Mouse (Mus musculus) left cerebral cortex, postnatal 14 days (tissue): ENCODE data around the gene Lrfn2. TPM values are rescaled to one million over a fixed set of nuclear protein-coding genes. Genes with fewer than 3 reads are reported as not detected.

Source experiments
- DNase-seq, 2 experiments: peaks; one replicate each; pipeline ENCODE4 v3.0.0; 2021 to 2022; ENCODE audit warnings: low spot score in 2 of 2, mixed read lengths in 1 of 2
- intact Hi-C: fragments of 180-260 bp; cut with DNase I; formaldehyde crosslinking; loops from one replicate; pipeline ENCODE4 v1.15.1; 2025
- total RNA-seq, 2 experiments: library from RNA; stranded (reverse); gene quantifications; 2 replicates each; pipeline ENCODE4 v1.2.3; 2021

Gene Lrfn2
- total RNA-seq, 2 experiments from 2014 or later: 37.6 to 39.4 TPM

DNA sequence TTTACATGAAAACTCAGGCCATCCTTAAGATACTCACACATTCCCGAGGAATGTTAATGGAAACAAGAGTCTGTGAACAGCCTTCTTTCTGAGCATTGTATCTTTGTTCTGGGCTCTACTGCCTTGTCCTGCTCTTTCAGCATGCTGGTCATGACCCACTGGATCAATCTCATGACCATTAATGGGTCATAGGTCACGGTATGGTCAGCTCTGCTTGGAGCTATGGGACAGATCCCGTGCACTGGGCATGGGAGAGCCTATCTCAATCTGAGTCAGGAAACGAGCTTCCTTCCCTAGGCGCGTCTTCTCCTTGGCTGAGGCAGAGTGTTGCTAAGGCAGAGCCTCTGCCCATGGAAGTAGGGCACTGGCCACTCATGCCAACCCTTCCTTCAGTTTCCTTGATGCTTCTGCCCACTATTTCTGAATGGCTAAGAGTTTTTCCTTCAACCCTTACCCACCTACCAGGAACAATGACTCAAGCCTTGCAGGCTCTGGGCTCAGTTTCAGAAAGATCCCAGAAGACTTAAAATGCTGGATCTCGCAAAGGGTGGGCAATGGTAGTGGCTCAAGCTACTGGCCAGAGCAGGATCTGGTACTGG lies 24.0 kb downstream of the Lrfn2 start:
- DNase-seq: no peak
- intact Hi-C loops: no loop called here

DNA sequence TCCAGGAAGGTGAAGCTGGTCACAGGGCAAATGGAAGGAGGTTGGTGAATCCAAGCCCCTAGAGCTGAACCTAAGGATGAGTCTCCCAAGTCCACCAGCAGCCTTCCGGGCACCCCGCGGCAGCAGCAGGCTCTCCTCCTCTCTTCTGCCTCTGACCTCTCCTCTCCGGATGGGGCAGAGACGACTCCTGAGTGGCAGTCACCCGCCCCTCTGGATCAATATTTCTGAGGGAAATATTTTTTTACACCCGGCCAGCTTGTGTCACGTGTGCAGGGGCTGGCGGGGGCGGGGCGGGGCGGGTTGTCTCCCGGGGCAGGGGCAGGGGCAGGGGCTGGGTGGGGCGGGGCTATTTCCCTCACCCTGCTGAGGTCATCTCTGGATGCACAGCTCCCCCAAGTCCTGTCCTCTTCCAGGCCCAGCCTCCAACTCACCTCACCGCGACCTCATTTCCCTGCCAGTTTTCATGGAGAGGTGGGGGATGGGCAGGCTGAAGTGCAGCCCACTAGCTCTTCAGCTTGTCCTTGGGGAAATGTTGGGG lies 28.1 kb downstream of the Lrfn2 start:
- DNase-seq: no peak
- intact Hi-C loops: no loop called here

DNA sequence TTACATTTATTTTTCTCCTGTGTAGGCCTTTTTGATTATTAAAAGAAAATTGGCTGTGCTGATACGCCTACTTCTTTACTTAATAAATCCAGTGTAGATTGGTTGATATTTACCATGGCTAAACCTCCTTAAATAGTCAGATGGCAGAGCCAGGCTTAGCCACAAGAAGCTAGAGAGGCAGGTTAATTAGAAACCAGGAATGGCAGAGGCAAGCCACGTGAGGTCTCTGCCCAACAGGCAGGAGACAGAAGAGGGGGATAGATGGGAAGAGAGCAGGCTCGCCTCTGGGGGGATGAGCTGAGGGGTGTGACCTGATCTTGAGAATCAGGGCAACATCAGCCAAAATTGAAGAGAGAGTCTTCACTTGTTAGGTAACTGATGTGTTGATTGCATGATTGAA lies 30.5 kb downstream of the Lrfn2 start:
- DNase-seq: no peak
- intact Hi-C loops: no loop called here

DNA sequence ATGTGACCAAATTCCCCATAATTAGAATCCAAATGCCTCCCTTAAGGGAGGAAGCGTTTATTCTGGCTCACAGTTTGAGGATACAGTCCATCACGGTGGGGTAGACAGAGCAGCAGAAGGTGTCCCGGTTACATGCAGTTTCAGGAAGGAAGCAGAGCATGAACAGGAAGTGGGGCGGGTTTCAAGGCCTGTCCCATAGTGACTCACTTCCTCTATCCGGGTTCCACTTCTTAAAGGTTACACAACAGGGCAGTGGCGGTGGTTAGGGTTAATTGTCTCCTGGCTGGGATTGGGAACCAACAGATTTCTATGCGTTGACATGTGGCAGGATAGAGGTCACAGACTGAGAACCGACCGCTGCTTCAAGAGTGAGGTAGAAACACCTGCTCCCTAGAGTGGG lies 31.6 kb downstream of the Lrfn2 start:
- intact Hi-C loops: no loop called here
- no peak for DNase-seq

DNA sequence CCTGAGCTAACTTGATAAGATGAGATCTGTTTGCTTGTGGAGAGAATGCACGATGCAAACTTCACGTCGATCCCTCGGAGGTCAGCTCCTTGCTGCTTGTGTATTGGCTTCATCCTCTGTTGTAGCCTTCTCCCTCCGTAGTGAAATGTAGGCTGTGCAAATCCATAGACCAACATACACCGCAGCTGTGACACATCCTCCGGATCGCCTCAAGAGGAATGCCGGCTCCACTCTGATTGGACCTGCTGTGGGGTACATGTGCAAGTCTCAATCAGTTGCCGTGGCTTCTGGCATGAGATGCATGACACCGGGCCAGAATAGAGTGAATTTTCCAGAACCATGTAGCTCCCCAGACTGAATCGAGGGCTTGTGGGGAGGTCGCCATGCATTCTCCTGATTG lies 36.1 kb downstream of the Lrfn2 start:
- DNase-seq: peak; percentile 36 to 39
- intact Hi-C loops: no loop called here

DNA sequence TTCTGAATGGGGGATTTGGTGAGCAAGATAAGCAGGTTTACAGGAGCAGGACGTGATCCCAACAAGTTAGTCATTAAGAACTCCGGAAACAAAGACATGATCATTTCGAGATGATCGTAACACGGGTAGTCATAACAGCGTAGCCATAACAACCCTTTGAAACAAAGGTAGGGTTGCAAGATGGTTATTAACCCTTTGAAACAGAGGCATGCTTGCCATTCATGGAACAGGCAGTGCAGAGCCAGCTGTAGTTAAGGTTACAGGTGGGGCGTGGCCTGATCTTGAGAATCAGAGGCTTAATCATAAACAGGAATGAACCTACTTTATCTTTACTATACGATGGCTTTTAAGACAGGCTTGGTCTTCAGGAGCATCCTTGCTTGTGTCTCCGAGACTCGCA lies 39.1 kb downstream of the Lrfn2 start:
- no peak for DNase-seq
- intact Hi-C loops: no loop called here

DNA sequence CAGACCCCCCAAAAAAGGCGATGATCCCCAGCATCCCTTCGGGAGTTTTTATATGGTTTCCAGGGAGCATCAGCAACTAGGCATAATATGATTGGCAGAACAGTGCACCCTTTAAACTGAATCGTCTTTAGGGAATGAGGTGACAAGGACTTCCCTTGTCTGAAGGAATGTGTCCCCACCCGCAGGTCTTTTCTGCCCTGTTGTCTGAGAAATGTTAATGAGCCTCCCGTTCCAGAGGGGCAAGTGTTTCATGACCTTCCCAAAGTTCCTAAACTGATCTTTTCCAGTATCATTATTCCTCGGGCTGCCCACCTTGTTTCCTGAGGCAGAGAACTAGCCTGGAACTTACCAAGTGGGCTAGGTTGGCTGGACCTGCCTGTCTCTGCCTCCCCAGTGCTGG lies 40.7 kb downstream of the Lrfn2 start:
- no peak for DNase-seq
- intact Hi-C loops: no loop called here

DNA sequence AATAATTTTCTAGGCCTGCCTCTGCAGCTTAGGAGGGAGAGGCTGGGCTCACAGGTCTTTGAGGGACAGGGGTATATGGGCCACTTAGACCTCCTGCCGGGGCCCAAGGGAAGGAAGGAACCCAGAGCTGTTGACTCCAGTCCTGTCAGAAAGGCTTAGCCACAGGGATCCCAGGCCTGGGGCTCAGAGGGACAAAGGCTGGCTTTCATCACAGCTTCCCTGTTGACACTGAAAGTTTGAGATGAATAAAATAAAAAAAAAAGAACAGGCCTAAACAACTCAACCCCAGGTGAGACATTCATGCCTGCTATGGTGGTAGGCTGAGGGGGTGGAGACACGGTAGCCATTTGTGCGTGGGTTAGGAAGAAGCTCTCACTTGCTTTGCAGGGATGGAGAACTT lies 41.2 kb downstream of the Lrfn2 start:
- intact Hi-C loops: no loop called here
- no peak for DNase-seq

DNA sequence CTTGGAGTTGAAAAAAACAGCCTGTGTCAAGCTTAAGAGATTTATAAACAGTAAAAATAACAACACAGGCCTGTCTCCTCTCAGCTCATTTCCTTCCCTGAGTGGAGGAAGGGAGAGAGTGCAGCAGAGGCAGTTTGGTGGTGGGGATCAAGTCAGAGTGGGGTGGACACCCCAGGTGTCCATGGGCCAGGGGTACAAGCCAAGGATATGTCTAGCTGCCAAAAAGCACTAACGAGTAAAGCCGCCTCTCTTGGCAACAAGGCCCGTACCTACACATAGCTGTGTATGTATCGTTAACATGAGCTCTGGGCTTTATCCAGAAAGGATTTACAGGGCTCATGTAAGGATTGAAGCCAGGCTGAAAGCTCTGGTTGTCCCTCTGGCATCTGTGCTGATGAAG lies 42.9 kb downstream of the Lrfn2 start:
- DNase-seq: no peak
- intact Hi-C loops: no loop called here

DNA sequence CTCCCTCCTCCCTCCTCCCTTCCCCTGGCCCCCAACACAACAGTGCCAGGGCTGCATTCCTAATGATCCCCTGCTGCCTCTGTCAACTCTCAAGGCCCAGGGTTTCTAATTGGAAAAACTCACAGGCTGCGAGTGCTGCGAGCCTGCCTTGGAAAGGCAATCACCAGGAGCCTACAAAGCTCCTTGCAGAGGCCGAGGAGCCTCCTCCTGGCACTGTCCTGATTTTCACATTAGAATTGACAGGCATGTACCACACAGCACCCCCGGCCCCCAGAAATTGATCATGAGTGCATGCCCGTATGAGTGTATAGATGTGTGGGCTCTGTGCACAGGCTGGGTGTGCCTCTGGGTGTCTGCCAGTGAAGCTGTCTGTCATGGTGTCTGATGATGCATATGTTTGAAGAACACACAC lies 44.4 kb downstream of the Lrfn2 start:
- intact Hi-C loops: no loop called here

DNA sequence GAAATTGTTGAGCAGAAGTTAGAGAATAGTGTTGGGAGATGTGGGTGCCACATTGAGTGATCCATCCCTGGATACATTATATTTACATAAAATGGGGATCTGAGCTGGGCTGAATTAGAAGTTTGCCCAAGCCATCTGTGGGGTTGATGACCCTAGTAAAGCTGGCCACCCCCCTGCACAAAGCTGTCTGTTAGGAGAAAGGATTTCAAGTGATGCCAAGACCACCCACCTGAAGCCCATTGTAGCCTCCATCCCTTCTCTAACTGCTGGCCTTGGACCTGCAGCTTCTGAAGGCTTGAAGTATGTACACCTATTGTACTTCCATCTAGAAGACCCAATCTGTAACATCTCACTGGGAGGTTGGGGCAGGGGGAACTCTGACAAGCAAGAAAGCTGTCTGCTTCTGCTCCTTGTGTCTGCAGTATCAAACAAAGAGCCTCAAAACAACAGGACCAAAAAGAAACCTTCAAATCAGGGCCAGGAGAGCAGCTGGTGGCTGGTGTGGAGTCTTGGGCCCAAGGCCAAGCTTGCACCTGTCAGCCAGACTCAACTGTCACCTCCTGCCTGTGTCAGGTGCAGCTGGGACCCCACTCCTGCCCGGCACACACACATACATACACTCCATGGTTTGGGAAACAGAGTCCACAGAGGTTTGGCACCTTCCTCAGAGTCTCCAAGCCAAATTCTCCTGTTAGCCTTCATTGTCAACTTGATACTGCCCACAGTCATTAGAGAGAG lies 63.2 kb downstream of the Lrfn2 start:
- intact Hi-C loops: no loop called here
- no peak for DNase-seq

More for the DNA sequence above, 44.4 kb downstream of the Lrfn2 start:
- DNase-seq: peak; percentile 70 to 86

DNA sequence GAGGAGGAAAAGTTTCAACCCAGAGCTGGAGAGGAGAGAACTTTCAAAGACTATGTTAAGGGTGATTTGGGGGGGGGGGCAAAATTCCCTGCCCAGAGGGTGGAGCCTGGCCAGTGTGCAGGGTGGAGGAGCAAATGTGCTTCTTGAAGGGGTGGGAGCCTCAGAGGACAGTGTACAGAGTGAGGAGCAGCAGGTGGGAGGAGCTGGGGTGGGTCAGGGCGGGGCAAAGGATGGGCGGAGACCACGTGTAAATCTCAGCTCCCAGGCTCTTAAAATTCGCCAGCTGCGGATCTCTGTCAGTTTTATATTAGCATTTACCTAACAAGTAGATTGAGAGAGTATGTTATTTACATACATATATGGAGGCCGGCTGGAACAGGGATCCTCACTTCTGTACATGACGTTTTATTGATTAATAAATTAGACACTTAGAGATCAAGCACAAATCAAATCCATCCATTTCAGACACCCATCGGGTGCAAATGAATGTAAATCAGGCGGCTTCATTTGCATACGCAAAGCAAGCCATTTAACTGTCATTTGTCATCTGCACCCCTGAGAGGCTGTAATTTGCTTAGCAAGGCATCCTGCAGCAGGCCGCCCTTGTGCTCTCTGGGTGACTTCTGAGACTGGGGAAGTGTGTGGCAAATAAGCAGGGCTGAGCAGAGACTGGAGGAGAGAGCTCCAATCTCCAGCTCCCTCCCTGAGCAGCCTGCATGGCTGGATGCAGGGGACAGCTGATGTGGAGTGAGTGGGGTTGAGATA lies 67.5 kb downstream of the Lrfn2 start:
- DNase-seq: no peak
- intact Hi-C loops: no loop called here

DNA sequence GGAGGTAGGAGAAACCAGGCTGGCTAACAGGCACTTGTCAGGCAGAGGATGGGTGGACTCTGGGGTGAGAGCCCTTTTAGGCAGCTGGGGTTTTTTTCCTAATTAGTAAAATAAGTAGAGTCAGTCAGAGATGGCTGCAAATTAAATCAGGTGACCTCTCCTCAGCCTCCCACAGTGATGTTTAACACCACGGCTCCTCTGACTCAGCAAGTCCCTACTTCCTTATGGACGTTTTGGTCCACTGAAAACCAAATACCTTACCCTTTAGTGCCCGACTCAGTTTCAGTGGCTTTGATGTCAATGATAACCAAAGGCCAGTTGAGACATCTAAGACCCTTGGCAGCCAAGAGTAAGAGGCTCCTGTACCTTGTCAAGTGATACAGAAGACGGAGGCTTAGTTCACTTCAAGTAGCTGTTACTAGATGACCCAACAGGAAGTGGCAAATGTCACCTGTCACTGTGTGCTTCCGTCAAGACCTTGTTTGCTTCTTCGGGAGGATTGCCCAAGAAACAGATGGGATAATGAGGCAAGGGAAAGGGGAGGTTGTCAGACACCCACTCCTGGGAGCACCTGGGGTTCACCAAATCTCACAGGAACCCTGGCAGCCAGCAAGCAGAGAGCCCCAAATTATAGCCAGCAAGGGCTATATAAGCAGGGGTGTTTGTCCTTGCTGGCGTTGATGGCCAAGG lies 77.3 kb downstream of the Lrfn2 start:
- intact Hi-C loops: no loop called here
- no peak for DNase-seq

DNA sequence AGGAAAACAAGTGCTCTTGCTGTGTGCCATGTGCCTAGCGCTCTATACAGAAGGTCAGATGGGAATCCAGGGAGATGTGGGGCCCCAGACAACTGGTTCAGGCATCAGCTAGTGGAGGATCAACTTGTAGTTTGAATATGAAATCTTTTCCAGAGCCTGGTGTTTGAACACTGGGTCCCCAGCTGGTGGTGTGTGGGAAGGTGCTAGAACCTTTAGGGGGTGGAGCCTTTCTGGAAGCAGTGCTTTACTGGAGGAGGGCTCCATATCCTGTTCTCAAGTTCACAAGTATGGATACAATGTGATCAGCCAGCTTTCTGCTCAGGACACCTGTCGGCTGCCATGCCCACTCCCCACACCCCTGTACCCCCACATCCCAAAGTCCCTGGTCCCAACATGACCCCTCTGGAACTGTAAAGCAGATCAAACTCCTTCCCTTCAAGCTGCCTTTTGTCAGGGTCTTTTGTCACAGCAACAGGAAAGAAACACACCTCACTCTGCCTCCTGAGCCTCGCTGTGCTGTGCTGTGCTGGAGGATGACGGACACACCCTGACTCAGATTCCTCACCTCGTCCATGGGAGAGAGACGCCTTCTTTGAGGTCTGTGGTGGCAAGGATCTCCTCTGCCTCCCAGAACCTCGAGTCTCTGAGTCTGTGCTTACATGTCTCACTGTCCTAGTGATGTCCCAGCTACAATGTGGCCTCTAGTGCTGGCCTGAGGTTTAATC lies 81.9 kb downstream of the Lrfn2 start:
- intact Hi-C loops: no loop called here
- peak; percentile 49 to 70 for DNase-seq

DNA sequence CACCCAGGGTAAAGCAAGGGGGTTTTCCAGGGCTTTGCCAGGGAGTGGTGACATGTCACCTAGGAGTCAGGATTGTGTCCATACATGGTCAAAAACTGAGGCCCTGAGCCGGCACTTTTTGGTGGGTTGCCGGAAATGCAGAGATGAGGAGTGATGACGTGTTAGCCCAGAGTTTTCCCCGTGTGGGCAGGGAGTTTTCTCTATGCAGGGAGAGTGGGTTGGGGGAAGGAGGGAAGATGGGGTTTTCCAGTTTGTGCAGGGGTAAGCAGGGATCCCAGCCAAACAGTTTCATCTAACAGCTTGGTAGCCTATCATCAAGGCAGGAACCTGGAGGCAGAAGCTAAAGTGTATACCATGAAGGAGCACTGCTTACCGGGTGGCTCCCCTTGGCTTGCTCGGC lies 83.2 kb downstream of the Lrfn2 start:
- intact Hi-C loops: no loop called here

DNA sequence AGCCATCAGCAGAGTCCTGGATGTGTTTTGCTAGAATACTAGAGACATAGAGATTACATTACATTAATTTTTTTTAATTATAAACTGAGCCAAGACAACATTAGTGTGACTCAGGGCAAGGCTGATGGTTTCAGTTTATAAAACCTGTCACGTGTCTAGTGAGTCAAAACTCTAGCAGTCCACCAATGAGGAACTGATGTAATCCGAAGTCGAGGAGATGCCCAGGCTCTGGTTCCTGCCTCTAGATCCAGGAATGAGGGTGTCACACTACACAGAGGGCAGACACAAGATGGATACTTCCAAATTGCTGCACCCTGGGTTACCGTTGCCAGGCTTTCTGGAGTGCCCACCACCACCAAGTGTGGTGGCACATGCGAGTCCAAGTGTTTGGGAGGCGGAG lies 84.0 kb downstream of the Lrfn2 start:
- no peak for DNase-seq
- intact Hi-C loops: no loop called here

More for the DNA sequence above, 83.2 kb downstream of the Lrfn2 start:
- DNase-seq: no peak

DNA sequence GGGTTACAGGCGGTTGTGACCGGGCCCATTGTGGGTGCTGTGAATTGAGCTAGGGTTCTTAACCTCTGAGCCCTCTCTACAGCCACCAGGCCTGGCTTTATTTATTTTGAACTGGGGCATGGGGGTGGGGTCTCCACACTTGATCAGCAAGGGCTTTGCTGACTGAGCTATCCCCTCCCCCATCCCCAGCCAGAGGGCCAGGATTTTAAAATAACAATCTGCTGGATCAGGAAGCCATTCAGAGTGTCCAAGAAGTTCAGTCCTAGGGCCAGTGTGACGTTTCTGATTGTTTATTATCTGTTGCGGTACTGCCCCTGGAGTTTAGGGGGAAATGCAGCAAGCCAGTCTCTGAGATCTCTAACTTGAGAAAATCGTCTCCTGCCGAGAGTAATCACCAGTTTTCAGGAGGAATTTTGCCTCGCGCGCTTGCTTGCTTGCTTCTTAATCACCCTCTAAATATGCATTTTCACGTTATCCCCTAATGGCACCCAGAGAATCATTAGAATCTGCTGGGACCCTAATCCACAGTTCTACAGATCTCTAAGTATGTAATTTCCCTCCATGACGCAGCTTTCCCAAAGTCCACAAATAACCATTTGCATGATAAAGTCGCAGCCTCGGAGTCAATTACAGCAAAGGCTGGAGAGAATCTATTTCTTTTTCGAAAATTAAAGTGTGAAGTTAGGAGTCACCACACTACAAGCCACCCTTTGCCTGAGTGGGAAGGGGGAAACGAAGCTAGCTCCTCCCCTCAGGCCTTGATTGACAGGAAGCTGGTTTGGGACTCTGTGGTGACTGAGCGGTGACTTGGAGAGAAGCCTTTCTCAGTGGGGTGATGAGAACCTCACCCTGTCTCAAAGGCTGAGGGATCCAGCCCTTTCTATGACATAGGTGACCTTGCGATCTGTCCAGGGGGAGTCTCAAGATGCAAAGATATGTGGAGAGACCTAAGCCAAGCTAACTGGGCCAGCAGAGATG lies 85.5 kb downstream of the Lrfn2 start:
- intact Hi-C loops: no loop called here
- no peak for DNase-seq
